ENCODE assay signal across 19 mouse cellular contexts in genomic region chr5:38502992-38503391, GRCm38 (mm10). TPM values are rescaled to one million over a fixed set of nuclear protein-coding genes. Genes with fewer than 3 reads are reported as not detected.
DNase-seq lines count a peak whose midpoint lies in the region; ATAC-seq and TF ChIP-seq lines count a peak whose summit lies in the region.
"Had no signal": no experiment of that assay in that cellular context is flagged by ENCODE, and none has a peak within 500 bp of the region (broad histone marks: within the 10 kb centered on the region; RNA-seq: fewer than 3 reads in every experiment).

Gene Slc2a9, minus strand, starts transcription at chr5:38503143.

- H3K4me2 ChIP-seq in liver, embryonic 12.5 days, result peak within 1 kb of the TSS; percentile 25
- H3K4me2 ChIP-seq: heart, embryonic 13.5 days had no signal

- H3K27ac ChIP-seq in bone marrow, adult 2 months (ENCODE audit: control insufficient read depth, insufficient read depth, low read depth, low read length, poor library complexity), result peak within 1 kb of the TSS; percentile 55
- peak within 1 kb of the TSS; percentile 96 for H3K27ac ChIP-seq in liver, embryonic 12.5 days
- H3K27ac ChIP-seq: heart, embryonic 13.5 days; midbrain, embryonic 10.5 days; stomach, postnatal 0 days had no signal

- WGBS in bone marrow, adult 2 months, result 36% methylated on average over 4 of the region's 4 CpGs
- 38% methylated on average over 4 of the region's 4 CpGs for WGBS in liver, embryonic 12.5 days (ENCODE audit: insufficient replicate concordance)

- H3K4me1 ChIP-seq in bone marrow, adult 2 months (ENCODE audit: control insufficient read depth, insufficient read depth, low read length), result peaks cover 18% of the 10 kb centered on the region
- H3K4me1 ChIP-seq in liver, embryonic 12.5 days, result peaks cover 92% of the 10 kb centered on the region
- peaks cover 63% of the 10 kb centered on the region for H3K4me1 ChIP-seq in megakaryocyte, embryonic 14.5 days
- H3K4me1 ChIP-seq: midbrain, embryonic 10.5 days had no signal

- DNase-seq in adrenal gland, postnatal 10 days, result no peak
- no peak for DNase-seq in adrenal gland, adult 2 months
- no peak for DNase-seq in c-Kit-positive CD71-positive TER-119-positive erythroid progenitor cells, embryonic 14.5 days (ENCODE audit: low spot score)
- DNase-seq in cerebellum, postnatal 25 days, result no peak
- DNase-seq in thymus, postnatal 4 days, result no peak
- DNase-seq: cerebellum, adult 18-20 months; gastrocnemius, postnatal 14 days; heart, postnatal 36 days; kidney, adult 2 months; kidney, postnatal 25 days; right cerebral cortex, postnatal 25 days had no signal

- H3K4me3 ChIP-seq in bone marrow, adult 2 months (replicated peaks; ENCODE audit: control insufficient read depth, low read depth, low read length), result peak within 1 kb of the TSS; percentile 43
- H3K4me3 ChIP-seq in liver, embryonic 12.5 days, result no peak within 1 kb of the TSS
- peak within 1 kb of the TSS; percentile 62 for H3K4me3 ChIP-seq in megakaryocyte, embryonic 14.5 days (replicated peaks)
- H3K4me3 ChIP-seq: heart, embryonic 13.5 days; midbrain, embryonic 10.5 days had no signal

- H3K36me3 ChIP-seq in liver, embryonic 12.5 days, result no peaks in the 10 kb centered on the region
- H3K36me3 ChIP-seq in megakaryocyte, embryonic 14.5 days (replicated peaks; ENCODE audit: low read length), result no peaks in the 10 kb centered on the region
- H3K36me3 ChIP-seq: heart, embryonic 13.5 days; midbrain, embryonic 10.5 days had no signal

- no peak for TF ChIP-seq POLR2A in bone marrow, adult 2 months (IDR thresholded peaks at IDR 0.05; ENCODE audit: borderline replicate concordance, control insufficient read depth, low read depth, low read length)

- H3K9me3 ChIP-seq in liver, embryonic 12.5 days (replicated peaks), result no peaks in the 10 kb centered on the region
- H3K9me3 ChIP-seq in megakaryocyte, embryonic 14.5 days, result no peaks in the 10 kb centered on the region
- H3K9me3 ChIP-seq: heart, embryonic 13.5 days; midbrain, embryonic 10.5 days had no signal

- no peak for TF ChIP-seq CTCF in bone marrow, adult 2 months (IDR thresholded peaks at IDR 0.05; ENCODE audit: control insufficient read depth, insufficient read depth, low read length)

- H3K27me3 ChIP-seq in liver, embryonic 12.5 days (replicated peaks), result no peaks in the 10 kb centered on the region
- H3K27me3 ChIP-seq in megakaryocyte, embryonic 14.5 days (replicated peaks), result no peaks in the 10 kb centered on the region
- H3K27me3 ChIP-seq: heart, embryonic 13.5 days had no signal

- peak within 1 kb of the TSS; percentile 18 for H3K9ac ChIP-seq in liver, embryonic 12.5 days
- H3K9ac ChIP-seq: heart, embryonic 13.5 days had no signal

- peak; percentile 7; the same call in 1 of the 2 replicates for ATAC-seq in liver, embryonic 12.5 days
- ATAC-seq: CD4-positive, CD25-positive, alpha-beta regulatory T cell, adult 4 months; hindbrain, embryonic 16.5 days had no signal

RNA-seq across cellular contexts. Expression of gene Slc2a9, which starts in this region (rescaled TPM):
- total RNA-seq in adrenal gland, postnatal 10 days (2021), result 10 to 100 TPM; 10.6 to 11.1 TPM
- total RNA-seq in adrenal gland, adult 2 months (2021), result 1 to 10 TPM; 1.3 to 2.1 TPM
- polyA plus RNA-seq in adrenal gland, adult 2 months (2012; rRNA removed), result 2.3 and 2.8 TPM in 2 replicates
- 3.0 and 11.1 TPM in 2 replicates for polyA plus RNA-seq in bone marrow, adult 2 months (2011; ENCODE audit: insufficient read depth, insufficient read length, low replicate concordance, missing spikeins)
- polyA plus RNA-seq in liver, embryonic 12.5 days (2016; fragmentation: Nextera tagmentation; extraction: Ambion mirVana), result 0.60 and 1.2 TPM in 2 replicates
- 0.91 and 1.1 TPM in 2 replicates for polyA plus RNA-seq in megakaryocyte, embryonic 14.5 days (2012; ENCODE audit: insufficient read depth, low replicate concordance)
